Mouse (Mus musculus) spleen, postnatal 10 days (tissue): ENCODE measurements at regions not wholly inside any gene's neighbourhood (a gene's known extent, or its start where the extent isn't known, plus 50 kb on each side); places are given as distances from the start of the nearest gene placed in this dataset.

Experiments used
- DNase-seq, 2 experiments: peaks; one replicate each; pipeline ENCODE4 v3.0.0; 2021 to 2022; ENCODE audit warnings: low spot score in 2 of 2

DNA sequence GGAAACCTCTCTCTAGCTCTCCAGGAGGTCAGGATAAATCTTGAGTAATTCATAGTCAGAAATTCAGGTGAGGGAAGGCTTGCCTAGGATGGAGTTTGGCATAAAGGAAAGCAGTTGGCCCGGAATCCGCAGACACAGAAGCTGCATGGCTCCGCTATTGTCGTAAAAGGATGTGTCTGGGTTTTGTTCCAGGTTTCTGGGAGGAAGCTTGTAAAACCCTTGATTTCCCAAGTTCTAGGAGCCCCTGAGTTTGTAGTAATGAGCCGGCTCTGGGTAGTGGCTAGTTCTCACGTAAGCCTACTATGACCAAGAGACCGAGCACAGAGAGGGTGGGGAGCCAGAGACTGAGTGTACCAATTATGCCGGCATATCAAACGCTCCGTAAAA lies 52.7 kb upstream of the Gm21915 start:
- no peak for DNase-seq

GRCm38 (mm10) chr9:40617036-40617675 lies 53.3 kb upstream of the Gm21915 start:
- no peak for DNase-seq

GRCm38 (mm10) chr9:40616426-40617035 lies 53.9 kb upstream of the Gm21915 start:
- DNase-seq: peak; percentile 29 to 73

GRCm38 (mm10) chr9:40615891-40616290 lies 54.5 kb upstream of the Gm21915 start:
- no peak for DNase-seq

- peak in 1 of 2 experiments; percentile 41 for DNase-seq
Observed at GRCm38 (mm10) chr9:40614071-40614470, 56.3 kb upstream of the Gm21915 start.

GRCm38 (mm10) chr9:40613182-40613581 lies 57.2 kb upstream of the Gm21915 start:
- DNase-seq: no peak

- no peak for DNase-seq
Observed at GRCm38 (mm10) chr9:40612755-40613154, 57.7 kb upstream of the Gm21915 start.

GRCm38 (mm10) chr9:40612312-40612711 lies 58.1 kb upstream of the Gm21915 start:
- no peak for DNase-seq

GRCm38 (mm10) chr9:40611626-40612025 lies 58.8 kb upstream of the Gm21915 start:
- no peak for DNase-seq

DNA sequence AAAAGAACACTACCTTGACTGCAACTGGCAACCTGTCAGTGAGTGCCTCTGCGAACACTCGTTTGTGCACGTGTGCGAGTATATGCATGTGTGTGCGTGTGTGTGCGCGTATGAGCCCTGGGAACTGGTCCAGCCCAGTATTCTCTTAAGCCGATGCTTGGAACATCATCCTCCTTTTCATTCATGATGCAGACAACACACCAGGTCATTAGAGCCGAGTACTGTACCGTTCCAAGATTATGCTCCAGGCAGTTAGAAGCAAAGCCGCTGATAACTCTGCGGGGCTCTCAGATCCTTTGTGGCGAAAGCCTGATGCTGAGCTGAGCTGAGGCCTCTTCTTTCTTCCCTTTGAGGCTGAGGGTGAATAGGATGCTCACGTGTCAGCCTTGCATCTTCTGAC lies 61.8 kb upstream of the Gm21915 start:
- DNase-seq: no peak

- DNase-seq: no peak
Observed at GRCm38 (mm10) chr9:40607941-40608340, 62.5 kb upstream of the Gm21915 start.

DNA sequence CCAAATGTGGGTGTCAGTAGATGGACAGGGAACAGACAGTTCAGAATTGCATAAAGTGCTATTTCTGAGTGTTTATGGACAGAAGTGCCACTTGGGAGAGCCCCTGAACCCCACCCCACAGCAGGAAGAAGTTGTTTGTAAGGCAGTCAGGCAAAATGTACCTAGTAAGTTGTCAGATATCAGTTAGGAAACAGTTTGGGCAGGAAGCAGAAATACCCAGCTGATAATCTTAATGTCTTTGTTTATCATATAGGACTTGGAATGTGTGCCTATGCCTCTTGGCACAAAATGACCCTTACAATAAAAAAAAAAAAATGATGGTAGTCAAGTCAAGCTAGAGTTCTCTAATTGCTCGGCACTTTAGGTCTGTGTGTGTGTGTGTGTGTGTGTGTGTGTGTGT lies 66.9 kb upstream of the Gm21915 start:
- no peak for DNase-seq

DNA sequence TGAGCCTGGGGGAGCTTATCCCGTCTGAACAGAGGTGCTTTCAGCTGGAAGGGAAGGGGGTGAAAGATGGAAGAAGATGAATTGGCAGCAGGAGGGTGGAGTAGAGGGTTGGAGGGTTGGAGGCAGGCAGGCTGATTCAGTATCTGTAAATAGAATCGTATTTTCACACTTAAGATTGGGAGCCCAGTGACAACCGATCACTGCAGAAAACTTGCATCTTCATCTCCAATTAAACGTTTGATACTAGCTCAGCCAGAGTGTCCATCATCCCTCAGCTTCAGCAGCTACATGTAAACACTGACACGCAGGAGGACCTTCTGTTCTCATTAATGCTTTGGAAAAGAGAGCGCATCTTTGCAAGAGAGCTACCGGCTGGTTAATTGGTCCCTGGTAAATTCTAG lies 67.2 kb upstream of the Gramd1b start:
- DNase-seq: no peak

- DNase-seq: no peak
Observed at GRCm38 (mm10) chr9:40587421-40587820, 56.2 kb upstream of the Gramd1b start.

DNA sequence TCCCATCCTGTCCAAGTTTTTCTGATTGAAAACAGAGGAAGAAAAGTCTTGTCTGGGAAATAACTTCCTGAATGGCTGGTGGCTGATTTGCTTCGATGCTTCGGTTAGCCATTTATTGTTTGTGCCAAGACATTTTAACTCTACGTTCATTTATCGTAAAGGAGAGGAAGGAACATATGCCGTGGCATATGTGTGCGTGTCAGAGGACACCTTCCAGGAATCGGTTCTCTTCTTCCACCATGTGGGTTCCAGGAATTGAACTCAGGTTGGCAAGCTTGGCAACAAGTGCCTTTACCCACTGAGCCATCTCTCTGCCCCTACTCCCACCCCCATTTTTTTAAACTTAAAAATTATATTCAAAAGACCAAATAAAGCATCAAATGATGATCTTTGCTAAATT lies 55.4 kb upstream of the Gramd1b start:
- DNase-seq: no peak

- DNase-seq: peak; percentile 40 to 70
Observed at GRCm38 (mm10) chr9:40583554-40583953, 52.4 kb upstream of the Gramd1b start.

DNA sequence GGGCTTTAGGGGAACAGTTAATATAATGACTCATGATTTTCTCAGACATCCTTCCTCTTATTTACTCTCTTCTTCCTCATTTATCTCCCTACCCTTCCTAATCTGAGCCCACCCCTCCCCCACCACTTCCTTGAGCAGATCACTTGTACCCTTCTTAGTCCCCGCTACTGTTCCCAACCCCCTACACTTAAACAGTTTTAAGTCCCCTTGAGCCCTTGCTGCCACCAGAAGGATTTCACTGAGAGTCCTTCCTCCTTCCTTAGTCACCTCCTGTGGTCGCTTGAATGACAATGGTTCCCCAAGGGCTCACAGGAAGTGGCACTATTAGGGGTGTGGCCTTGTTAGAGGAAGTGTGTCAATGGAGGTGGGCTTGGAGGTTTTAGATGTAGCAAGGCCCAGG lies 50.7 kb upstream of the Gramd1b start:
- DNase-seq: peak; percentile 8 to 54
